Mouse (Mus musculus) activated CD4-positive, CD25-positive, alpha-beta regulatory T cell, adult 4 months (primary cell): ENCODE results near the gene Trp53. TPM values are rescaled to one million over a fixed set of nuclear protein-coding genes. Genes with fewer than 3 reads are reported as not detected.
A peak's percentile ranks its signal among the peaks of the same experiment; 100 is the strongest.
"Not testable (repeated sequence)": the region's sequence is repeated elsewhere in the genome, so short reads cannot be mapped to it uniquely, and the experiment has no call there.

Experiments used
- ATAC-seq: one replicate; pipeline ENCODE4 v1.8.0; 2017
- polyA plus RNA-seq, 2 experiments: library from polyadenylated mRNA; unstranded; fragments of 100-300 nt; shearing (Covaris generic); gene quantifications; one replicate each; pipeline ENCODE4 v1.2.1; 2017

Gene Trp53
- polyA plus RNA-seq, 2 experiments from 2014 or later: 231 to 302 TPM

DNA sequence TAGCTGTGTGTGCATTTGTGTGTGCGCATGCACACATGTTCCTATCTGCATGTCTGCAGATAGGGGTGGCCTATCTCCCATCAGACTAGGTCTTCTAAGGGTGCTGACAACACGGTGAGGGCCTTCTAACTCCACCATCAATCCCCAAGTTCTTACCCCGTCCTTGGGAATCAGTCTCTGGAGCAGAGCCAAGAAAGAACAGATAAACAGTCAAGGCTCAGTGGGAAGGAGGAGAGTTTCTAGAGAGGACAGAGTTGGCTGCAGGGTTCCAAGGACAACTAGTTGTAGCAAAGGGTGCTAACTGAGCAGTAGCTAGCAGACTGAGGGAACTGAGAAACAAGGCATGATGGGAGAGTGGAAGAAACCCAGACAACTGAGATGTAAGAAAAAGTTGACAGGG, 21.6 kb downstream of the Trp53 start:
- ATAC-seq: no peak

DNA sequence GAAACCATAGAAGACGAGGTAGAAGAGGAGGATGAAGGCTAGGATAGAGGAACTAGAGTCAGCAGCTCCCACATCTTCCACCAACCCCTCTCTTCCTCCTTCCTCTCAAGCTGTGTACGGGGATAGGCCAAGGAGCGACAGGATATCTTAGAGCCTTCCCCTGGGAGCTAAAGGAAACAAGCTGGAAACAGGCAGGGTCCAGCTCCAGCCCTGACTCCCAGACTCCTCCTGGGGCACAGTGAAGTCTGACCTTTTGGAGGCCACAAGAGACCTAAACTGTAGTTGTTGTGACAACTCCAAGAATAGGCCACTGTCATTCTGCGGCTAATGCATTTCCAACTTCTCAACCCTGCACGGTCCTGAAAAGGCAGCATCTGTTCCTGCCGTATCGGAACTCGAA, 23.4 kb downstream of the Trp53 start:
- ATAC-seq: no peak

DNA sequence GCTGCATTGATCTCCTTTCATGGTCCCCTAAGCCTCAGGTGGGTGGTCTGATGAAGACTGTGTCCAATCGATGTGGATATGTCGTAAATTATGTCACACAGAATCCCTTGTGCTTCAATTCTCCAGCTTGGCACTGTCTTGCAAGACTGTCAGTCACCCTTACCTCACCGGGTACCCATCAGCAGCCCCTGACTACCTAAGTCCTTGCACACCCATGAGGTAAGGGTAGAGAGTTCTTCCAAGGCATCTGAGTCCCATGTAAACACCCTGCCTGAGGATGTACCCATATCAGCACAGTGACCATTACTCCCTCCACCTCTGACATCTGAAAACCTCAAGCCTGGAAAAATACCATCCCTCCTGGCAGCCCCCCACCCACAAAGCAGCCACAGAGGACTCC, 24.2 kb downstream of the Trp53 start:
- ATAC-seq: no peak

DNA sequence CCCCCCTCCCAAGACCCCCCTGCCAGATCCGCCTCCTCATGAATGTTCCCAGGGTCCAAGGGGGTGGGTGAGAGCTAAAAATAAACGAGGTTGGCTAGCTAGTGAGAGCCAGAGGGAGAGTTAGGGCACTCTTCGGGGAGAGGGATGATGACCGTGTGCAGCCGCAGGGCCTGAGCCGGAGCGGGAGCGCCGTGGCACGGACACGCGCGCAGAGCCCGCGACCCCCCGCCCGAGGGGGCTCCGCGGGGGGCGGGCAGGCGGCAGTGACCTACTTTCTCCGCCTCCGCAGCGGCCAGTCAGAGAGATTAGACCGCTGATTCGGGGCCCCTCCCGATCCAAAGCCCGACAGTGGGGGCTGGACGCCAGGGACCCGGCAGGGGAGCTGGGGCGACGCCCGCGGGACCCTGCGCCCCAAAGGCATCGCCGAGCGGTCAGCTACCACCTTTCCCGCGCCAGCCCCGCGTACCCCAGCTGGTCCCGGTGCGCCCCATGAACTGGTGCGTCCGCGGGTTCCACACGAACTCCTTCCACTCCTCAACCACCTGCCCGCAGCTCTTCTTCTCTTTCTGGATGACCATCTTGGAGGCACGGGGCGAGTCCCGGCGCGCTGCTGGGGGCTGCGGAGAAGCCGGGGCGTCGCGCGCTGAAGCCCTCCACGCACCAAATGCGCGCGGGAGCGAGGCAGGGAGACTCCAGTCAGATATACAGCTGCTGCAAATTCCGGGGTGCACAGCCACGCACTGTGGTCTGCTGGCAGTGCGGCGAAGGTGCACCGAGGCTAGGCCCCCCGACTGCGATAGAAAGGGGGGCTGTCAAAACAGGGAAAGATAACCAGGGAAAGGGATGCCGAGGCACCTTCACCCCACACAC, 24.9 kb downstream of the Trp53 start:
- no peak for ATAC-seq

DNA sequence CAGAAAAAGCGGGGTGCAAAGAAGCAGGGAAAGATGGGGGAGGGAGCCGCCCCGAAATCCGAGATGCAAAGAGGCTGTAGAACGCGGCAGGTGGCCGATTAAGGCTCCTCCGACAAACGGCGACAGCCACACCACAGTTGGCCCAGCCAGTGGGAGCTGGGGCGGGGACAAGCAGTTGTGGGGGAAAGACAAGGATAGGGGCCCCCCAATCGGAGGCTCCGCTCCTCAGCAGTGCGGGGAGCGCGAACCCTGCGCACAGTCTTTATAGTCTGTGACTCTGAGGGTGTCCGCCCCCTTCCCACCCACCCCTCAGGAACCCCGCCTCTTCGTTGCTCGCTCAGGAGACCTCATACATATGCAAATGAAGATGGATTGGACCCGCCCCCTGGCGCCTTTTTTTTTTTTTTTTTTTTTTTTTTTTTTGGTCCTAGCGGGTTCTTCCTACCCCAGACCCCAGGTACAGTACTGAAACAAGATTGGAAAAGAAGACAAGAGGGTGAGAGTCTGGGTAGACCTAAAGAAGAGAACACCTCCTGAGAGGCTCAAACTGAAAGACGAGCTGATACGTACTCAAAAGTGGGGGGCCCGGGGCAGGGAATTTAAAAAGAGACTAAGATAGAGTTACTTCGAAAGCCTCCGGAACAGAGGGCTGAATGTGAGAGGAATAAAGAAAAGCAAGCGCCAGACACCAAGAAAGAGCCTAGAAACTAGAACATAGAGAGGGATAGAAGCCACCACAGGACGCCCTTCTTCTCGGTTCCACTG, 25.7 kb downstream of the Trp53 start, which contains the start of gene Atp1b2:
Atp1b2 (minus strand) TSS at position 217 of the 765 bp plus-strand sequence.
- ATAC-seq: peak; percentile 61

DNA sequence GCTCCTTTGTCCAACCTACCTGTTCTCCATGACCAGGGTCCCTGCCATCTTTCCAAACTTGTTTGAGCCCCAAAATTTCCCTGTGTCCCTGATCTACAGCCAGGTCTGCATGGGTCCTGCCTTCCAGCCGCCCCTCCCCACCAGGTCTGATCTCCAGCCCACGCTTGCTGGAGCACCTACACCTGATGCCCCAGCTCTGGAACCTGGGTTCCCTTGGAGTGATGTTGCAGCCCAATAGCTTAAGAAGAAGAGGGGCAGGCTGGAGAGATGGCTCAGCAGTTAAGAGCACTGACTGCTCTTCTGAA, 26.3 kb downstream of the Trp53 start:
- ATAC-seq: no peak

DNA sequence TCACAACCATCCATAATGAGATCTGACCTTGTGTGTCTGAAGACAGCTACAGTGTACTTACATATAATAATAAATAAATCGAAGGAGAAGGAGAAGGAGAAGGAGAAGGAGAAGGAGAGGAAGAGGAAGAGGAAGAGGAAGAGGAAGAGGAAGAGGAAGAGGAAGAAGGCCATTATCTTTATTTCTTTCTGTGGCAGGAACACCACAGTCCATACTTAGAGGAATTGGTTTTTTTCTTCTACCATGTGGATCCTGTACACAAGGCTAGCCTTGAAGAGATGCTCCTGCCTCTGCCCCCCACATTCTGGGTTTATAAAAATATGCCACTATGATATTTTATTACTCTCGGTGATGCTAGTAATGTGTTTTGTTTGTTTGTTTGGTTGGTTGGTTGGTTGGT, 26.7 kb downstream of the Trp53 start:
- ATAC-seq: no peak

DNA sequence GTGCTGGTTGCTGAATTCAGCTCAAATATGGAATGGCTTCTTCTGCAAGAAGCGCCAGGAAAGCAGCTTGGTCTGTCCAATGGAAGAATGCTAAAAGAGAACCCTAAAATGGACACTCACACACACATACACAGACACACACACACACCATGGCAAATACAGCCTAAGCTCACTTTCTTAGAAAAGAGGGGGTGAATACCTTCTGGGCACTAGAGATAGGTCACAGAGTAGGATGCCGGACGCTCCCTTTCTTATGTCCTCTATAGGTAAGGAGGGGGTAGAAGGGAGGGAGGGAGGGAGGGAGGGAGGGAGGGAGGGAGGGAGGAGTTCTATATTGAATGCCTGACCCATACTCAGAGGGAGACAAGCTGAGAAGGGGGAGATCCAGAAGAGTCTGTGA, 28.4 kb downstream of the Trp53 start:
- no peak for ATAC-seq

DNA sequence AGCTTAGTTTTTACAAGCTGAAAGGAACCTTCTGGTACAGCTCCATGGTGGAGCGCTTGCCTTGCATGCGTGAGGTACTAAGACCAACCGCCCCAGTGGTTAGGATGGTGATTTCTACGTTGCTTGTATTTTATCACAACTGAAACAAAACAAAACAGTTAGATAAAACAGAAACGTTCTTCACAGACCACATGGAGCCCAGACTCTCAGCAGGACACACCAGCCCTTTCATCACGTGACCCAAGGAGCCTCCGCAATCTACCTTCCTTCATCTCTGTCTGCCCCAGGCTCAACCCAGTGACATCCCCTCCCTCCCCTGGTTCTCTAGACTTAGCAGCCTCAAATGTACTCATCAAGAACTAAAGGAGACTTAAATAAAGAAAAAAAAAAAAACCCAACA, 29.3 kb downstream of the Trp53 start:
- ATAC-seq: no peak

DNA sequence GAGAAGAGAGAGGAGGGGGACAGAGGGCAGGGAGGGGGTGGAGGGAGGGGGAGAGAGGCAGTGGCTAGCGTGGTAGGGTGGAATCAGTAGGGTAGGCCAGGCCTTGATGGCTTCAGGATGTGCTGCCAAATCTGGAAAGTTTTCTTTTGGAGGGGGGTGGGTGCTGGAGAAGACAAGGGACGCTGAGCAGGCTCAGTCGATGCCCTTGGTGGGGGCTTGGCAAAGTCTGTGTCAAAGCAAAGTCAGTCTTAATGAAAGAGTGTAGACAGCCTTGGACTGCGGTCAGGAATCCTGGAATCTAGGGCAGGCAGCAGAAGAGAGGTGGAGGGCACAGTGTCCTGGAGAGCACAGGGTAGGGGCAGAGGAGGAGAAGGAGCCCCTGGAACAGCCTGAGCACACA, 30.7 kb downstream of the Trp53 start:
- ATAC-seq: no peak

DNA sequence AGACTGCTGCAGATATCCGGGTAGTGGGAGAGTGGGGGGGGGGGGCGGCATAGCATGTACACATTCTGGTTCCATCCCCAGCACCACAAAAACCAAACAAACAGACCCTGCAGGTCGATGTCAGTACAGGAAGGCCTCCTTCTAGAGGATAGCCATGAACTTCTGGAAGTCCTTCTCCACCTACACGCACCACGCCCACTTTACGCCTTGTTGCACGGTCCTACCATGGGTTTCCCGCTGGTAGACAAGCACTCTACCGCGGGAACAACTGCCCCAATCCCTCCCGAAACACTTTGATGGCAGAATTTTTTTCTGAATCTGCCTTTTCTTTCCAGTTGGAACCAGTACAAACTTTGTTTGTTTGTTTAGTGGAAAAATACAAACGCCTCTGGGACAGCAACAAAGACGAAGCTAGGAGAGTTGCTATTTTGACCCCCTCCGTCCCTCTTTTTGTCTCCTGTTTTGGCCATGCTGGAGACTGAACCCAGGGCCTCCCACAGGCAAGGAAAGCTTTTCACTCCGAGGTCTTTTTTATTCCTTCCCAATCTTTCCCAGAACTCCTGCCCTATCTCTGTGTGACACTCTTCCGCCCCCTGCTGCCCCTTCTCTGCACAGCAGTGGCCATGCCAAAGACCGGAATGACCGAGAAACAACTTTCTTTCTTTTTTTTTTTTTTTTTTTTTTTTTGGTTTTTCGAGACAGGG, 33.5 kb downstream of the Trp53 start:
- ATAC-seq: no peak

DNA sequence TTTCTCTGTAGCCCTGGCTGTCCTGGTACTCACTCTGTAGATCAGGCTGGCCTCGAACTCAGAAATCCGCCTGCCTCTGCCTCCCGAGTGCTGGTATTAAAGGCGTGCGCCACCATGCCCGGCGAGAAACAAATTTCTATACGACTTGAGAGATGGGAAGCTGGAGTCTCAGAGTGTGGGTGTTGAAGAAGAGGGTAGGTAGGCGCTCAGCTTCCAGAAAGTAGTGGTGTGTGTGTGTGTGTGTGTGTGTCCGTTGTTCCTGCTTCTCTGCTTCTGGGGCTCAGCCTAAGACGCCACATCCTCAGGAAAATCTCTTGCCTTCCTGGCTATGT, 34.1 kb downstream of the Trp53 start:
- ATAC-seq: not testable (repeated sequence)

DNA sequence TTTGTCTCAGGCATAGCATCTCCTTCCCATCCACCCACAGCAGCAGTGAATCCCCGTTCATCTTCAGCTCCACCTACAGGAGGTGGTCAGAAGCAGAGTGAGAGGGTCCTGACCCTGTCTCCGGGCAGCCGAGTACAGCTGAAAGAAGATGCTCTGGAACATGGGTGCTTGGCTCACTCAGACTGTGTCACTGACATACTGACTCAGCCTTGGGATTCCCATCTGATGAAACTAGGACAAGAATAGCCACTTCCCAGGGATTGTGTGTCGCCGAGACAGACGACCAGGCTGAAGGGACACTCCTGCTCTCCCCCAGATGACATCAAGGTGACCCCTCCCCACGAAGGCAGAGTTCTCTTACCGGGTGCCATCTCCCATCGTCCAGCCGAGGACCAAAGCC, 36.6 kb downstream of the Trp53 start:
- ATAC-seq: no peak

DNA sequence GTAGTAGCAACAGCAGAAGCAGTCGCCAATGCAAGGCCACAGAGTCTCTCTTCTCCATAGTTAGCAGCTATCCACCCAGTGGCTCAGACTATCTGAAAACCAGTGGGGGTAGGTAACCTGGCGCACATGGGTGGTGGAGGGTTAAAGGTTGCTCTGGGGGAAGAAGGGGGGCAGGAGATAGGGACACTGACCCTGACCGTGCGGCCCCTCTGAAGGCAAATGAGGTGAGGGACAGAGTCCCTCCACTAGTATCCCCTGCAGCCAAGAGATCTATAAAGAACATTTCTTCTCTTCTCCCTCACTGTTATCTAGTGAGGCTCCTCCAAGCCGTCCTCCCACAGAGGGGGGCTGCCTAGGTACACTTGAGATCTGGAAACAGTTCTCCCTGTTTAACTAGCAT, 37.6 kb downstream of the Trp53 start, which contains the start of gene Shbg:
Shbg (minus strand) TSS at position 101 of the 400 bp plus-strand sequence.
- no peak for ATAC-seq

DNA sequence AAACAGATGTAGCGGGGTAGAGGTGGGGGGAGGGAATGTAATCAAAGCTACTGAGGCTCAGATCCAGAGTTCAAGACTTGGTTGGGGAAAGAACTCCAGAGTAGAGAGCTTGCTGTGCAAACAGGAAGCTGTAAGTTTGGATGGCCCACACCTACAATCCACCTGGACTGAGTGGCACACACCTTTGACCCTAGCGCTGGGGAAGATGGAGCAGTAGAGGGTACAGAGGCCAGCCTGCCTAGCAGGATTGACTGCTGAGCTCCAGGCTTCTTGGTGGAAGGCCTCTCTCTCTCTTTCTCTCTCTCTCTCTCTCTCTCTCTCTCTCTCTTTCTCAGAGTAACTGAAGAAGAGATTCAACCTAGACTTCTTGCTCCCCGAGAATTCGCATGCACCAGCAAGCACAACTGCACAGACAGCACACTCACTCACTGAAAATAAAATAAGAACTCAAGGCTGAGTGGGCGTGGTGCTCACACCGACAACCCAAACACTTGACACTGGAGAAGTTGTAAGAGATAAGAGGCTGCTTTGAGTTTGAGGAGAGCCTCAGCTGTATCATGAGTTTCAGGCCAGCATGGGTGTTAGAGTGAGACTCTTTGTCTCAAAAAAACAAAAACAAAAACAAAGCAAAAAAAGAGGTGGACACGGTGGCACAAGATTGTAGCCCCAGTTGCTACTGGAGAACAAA, 40.4 kb downstream of the Trp53 start:
- no peak for ATAC-seq

DNA sequence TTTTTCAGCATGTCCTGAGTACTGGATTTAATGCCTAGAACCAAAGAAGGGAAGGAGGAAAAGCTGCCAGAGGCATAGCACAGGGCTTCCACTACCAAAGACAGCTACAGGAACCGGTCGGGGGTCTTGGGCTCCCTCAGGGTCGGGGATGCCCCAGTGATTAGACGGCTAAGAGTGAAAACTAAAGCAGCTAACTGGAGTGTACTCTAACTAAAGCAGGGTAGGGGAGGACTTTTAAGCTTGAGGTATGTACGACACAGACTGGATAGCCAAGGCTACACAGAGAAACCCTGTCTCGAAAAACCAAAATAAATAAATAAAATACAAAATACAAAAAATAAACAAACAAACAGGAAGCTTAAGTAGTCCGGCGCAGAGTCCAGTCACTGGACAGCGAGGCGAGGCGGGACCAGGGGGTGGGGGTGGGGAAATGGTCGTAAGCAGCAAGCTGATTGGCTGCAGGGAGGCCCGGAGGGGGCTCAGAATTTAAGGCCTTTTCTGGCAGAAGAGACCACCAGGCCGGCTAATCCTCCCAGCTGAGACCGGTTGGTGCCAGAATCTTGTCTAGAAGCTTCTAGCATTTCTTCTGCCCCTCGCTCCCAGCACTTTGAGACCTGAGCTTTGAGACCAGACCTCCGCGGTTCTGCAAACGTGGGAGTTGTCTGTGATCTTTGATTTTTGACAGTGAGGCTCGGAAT, 41.6 kb downstream of the Trp53 start, which contains the start of gene Sat2:
Sat2 (plus strand) TSS at position 454 of the 698 bp plus-strand sequence.
- ATAC-seq: no peak

DNA sequence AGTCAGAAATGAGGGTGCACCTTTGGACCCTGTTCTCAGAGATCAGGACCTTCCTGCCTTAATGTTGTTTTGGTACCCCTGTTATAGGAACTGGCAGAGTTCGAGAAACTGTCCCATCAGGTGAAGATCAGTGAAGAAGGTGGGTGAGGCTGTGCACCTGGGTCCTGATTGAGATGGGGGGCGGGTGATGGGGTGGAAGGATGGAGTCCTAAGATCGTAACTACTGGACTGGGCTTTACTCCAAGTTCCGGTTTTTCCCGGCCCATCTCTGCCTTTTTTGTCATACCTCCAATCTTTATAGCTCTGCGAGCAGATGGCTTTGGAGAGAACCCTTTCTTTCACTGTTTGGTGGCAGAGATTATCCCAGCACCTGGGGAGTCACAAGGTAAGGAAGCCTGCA, 42.2 kb downstream of the Trp53 start:
- ATAC-seq: no peak

DNA sequence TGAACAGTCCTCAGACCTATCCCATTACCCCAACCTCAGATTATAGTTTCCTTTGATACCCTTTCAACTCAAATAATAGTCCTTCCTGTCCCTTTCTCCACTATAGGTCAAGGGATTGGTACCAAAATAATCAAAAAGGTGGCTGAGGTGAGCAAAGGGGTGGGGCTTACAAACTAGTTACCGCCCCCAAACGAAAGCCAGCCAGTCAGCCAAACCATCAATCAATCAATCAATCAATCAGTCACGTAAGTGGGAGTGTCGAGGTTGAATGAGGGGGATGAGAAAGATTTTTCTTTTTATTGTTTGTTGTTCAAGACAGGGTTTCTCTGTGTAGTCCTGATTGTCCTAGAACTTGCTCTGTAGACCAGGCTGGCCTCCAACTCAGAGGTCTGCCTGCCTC, 42.8 kb downstream of the Trp53 start:
- ATAC-seq: no peak

DNA sequence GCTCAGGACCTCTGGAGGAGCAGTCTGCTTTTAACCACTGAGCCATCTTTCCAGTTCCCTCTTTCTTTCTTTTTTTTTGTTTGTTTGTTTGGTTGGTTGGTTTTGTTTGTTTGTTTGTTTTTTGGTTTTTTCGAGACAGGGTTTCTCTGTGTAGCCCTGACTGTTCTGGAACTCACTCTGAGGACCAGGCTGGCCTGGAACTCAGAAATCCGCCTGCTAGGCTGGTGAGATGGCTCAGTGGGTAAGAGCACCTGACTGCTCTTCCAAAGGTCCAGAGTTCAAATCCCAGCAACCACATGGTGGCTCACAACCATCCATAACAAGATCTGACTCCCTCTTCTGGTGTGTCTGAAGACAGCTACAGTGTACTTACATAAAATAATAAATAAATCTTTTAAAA, 44.2 kb downstream of the Trp53 start:
- ATAC-seq: not testable (repeated sequence)

DNA sequence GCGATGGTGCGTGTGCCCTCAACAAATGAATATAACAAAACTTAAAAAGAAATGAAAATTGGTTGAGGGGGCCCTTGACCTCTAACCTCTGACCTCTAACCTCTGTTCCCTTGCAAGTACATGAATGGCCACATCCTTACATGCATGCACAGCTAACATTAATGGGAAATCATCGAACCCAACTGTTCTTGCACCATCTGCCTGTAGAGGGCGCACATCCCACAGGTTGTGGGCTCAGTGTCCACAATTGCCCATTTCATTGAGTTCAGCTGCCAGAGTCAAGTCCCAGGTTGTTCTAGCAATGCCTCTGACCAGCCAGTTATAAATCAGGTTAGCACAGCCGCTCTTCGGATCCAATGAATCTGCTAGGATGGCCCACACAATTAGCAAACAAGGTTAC, 48.1 kb downstream of the Trp53 start:
- ATAC-seq: no peak

DNA sequence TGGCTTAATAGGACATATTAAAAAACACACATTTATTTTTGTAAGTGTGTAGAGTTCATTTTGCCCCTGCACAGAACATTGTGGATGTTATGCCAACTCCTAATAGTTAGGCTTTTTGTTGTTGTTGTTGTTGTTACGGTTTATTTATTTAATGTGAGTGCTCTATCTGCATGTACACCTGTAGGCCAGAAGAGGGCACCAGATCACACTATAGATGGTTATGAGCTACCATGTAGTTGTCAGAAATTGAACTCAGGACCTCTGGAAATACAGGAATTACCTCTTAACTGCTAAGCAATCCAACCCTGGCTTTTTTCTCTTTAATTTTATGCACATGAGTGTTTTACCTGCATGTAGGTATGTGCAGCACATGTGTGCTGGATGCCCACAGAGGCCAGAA, 49.6 kb downstream of the Trp53 start:
- no peak for ATAC-seq
